12 mouse cellular contexts compared by ENCODE assay signal in the genomic region with DNA sequence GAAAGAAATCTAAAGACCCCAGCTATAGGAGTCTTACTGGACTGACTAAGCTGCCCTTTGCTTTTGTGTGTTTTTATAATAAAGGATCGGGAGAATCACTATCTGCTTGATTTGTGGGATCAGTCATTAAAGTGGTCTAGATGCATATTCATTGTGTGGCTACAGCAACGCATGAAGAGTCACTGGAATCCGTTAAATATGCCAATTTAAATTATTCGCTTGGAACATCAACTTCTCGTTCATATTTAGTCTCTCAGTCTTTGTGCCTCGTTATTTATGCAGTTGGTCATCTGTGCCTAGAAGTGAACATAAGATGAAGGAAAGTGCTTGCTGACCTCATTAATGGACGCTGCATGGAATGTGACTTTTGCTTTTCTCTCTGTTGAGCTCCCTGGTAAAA.
"Had no signal": no experiment of that assay in that cellular context is flagged by ENCODE, and none has a peak within 500 bp of the region (broad histone marks: within the 10 kb centered on the region; RNA-seq: fewer than 3 reads in every experiment).

No protein-coding gene starts in this region.

- H3K9me3 ChIP-seq: megakaryocyte, embryonic 14.5 days; midbrain, embryonic 13.5 days; midbrain, embryonic 15.5 days; neural tube, embryonic 13.5 days; neural tube, embryonic 15.5 days had no signal

- H3K4me3 ChIP-seq: megakaryocyte, embryonic 14.5 days; midbrain, embryonic 13.5 days; midbrain, embryonic 15.5 days; neural tube, embryonic 13.5 days; neural tube, embryonic 15.5 days had no signal

- H3K4me2 ChIP-seq: lung, embryonic 14.5 days; midbrain, embryonic 11.5 days; midbrain, embryonic 13.5 days; midbrain, embryonic 15.5 days; neural tube, embryonic 13.5 days; neural tube, embryonic 15.5 days had no signal

- ATAC-seq: midbrain, embryonic 13.5 days; midbrain, embryonic 15.5 days had no signal

- H3K27me3 ChIP-seq: midbrain, embryonic 15.5 days; neural tube, embryonic 13.5 days; neural tube, embryonic 15.5 days had no signal

- H3K27ac ChIP-seq: midbrain, embryonic 13.5 days; midbrain, embryonic 15.5 days; neural tube, embryonic 13.5 days; neural tube, embryonic 15.5 days had no signal

- H3K36me3 ChIP-seq: midbrain, embryonic 13.5 days; midbrain, embryonic 15.5 days; neural tube, embryonic 13.5 days; neural tube, embryonic 15.5 days had no signal

- H3K4me1 ChIP-seq: midbrain, embryonic 13.5 days; midbrain, embryonic 15.5 days; neural tube, embryonic 13.5 days; neural tube, embryonic 15.5 days had no signal

- H3K9ac ChIP-seq: lung, embryonic 14.5 days; midbrain, embryonic 13.5 days; midbrain, embryonic 15.5 days; neural tube, embryonic 13.5 days; neural tube, embryonic 15.5 days had no signal

- DNase-seq: right cerebral cortex, postnatal 4 days; spleen, adult 18-20 months; thymus, adult 18-20 months; thymus, postnatal 14 days; thymus, postnatal 36 days had no signal
